Mouse (Mus musculus) mature B cell (primary cell): ENCODE results near the gene Rtn4ip1.
"Not testable (repeated sequence)": the region's sequence is repeated elsewhere in the genome, so short reads cannot be mapped to it uniquely, and the experiment has no call there.

Experiments
- in situ Hi-C: fragments of 300-500 bp; cut with MboI; formaldehyde crosslinking; loops from 2 replicates; pipeline ENCODE4 v1.14.3; 2019

Gene Rtn4ip1

GRCm38 (mm10) chr10:43901578-43902194 is at the start of gene Rtn4ip1, which contains the start of gene Qrsl1:
Gene Rtn4ip1 (plus strand): TSS chr10:43901807.
Gene Qrsl1 (minus strand): TSS chr10:43901745.
- in situ Hi-C loops = loop anchor here (25.0 kb wide), 1 partner anchor 164 kb away; no protein-coding TSS in a partner anchor

GRCm38 (mm10) chr10:43851898-43852297 is 49.7 kb upstream of the Rtn4ip1 start:
- in situ Hi-C loops = no loop called here

- in situ Hi-C loops = no loop called here
Measured at GRCm38 (mm10) chr10:43855916-43856315, 45.7 kb upstream of the Rtn4ip1 start.

GRCm38 (mm10) chr10:43856351-43856750 is 45.3 kb upstream of the Rtn4ip1 start:
- in situ Hi-C loops = no loop called here

- in situ Hi-C loops = no loop called here
Measured at GRCm38 (mm10) chr10:43870752-43871151, 30.9 kb upstream of the Rtn4ip1 start.

- in situ Hi-C loops = no loop called here
Measured at GRCm38 (mm10) chr10:43871458-43871857, 30.1 kb upstream of the Rtn4ip1 start.

GRCm38 (mm10) chr10:43887676-43888075 is 13.9 kb upstream of the Rtn4ip1 start:
- in situ Hi-C loops = no loop called here

GRCm38 (mm10) chr10:43888976-43889375 is 12.6 kb upstream of the Rtn4ip1 start:
- in situ Hi-C loops = no loop called here

GRCm38 (mm10) chr10:43892971-43893370 is 8.6 kb upstream of the Rtn4ip1 start:
- in situ Hi-C loops = no loop called here

GRCm38 (mm10) chr10:43896065-43896464 is 5.5 kb upstream of the Rtn4ip1 start:
- in situ Hi-C loops = no loop called here

- in situ Hi-C loops = no loop called here
Measured at GRCm38 (mm10) chr10:43898276-43898675, 3.3 kb upstream of the Rtn4ip1 start.

GRCm38 (mm10) chr10:43900883-43901570 is 580 bp upstream of the Rtn4ip1 start:
- in situ Hi-C loops = loop anchor here (25.0 kb wide), 1 partner anchor 164 kb away; no protein-coding TSS in a partner anchor

- in situ Hi-C loops = loop anchor here (25.0 kb wide), 1 partner anchor 167 kb away; no protein-coding TSS in a partner anchor
Measured at GRCm38 (mm10) chr10:43904569-43904968, 3.0 kb downstream of the Rtn4ip1 start.

GRCm38 (mm10) chr10:43910032-43910872 is 8.6 kb downstream of the Rtn4ip1 start:
- in situ Hi-C loops = loop anchor here (25.0 kb wide), 1 partner anchor 173 kb away; no protein-coding TSS in a partner anchor

- in situ Hi-C loops = loop anchor here (25.0 kb wide), 1 partner anchor 174 kb away; no protein-coding TSS in a partner anchor
Measured at GRCm38 (mm10) chr10:43910873-43911142, 9.2 kb downstream of the Rtn4ip1 start.

GRCm38 (mm10) chr10:43912236-43912635 is 10.6 kb downstream of the Rtn4ip1 start:
- in situ Hi-C loops = loop anchor here (25.0 kb wide), 1 partner anchor 175 kb away; no protein-coding TSS in a partner anchor

- in situ Hi-C loops = loop anchor here (5.0 to 25.0 kb wide), 2 partner anchors 179 to 344 kb away; no protein-coding TSS in a partner anchor
Measured at GRCm38 (mm10) chr10:43916181-43916580, 14.6 kb downstream of the Rtn4ip1 start.

- in situ Hi-C loops = loop anchor here (5.0 to 25.0 kb wide), 2 partner anchors 179 to 344 kb away; no protein-coding TSS in a partner anchor
Measured at GRCm38 (mm10) chr10:43916737-43917136, 15.1 kb downstream of the Rtn4ip1 start.

- in situ Hi-C loops = loop anchor here (5.0 to 25.0 kb wide), 2 partner anchors 182 to 347 kb away; no protein-coding TSS in a partner anchor
Measured at GRCm38 (mm10) chr10:43918696-43919608, 17.3 kb downstream of the Rtn4ip1 start.

GRCm38 (mm10) chr10:43923096-43923495 is 21.5 kb downstream of the Rtn4ip1 start:
- in situ Hi-C loops = loop anchor here (25.0 kb wide), 1 partner anchor 186 kb away; no protein-coding TSS in a partner anchor

GRCm38 (mm10) chr10:43925776-43926175 is 24.2 kb downstream of the Rtn4ip1 start:
- in situ Hi-C loops = not testable (repeated sequence)
